Mouse (Mus musculus) liver, embryonic 14.5 days (tissue): ENCODE measurements around the gene Dgat2l6.

Experiments used
- CTCF ChIP-seq: IDR thresholded peaks from 2 replicates; pipeline ENCODE4 v1.5.1; 2016; ENCODE audit warnings: antibody characterized with exemption, low read depth, control low read depth
- EP300 ChIP-seq: IDR thresholded peaks from 2 replicates; pipeline ENCODE4 v1.6.1; 2016; ENCODE audit warnings: antibody characterized with exemption, low read depth

DNA sequence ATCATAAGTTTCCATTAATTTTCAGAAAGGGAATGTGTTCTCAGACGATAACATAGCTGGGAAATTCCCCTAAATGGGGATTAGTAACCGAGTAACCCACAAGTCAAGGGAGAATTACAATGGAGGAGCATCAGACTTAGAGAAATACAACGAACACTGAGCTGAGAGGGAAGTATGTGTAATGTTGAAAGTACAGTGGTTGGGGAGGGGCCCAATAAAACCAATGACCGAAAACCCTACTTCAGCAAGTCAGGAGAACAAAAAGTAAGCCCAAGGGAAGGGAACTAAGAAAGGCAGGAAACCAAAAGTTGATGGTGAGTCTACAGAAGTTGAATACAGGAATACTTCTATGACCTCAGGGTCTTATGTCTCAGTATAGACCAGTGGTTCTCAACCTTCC, 16.5 kb upstream of the Dgat2l6 start:
- TF ChIP-seq CTCF, result no peak
- no peak for TF ChIP-seq EP300
